Mouse (Mus musculus) cerebellum, adult 2 months (tissue): Measurements from ENCODE around the gene Cntln.

ENCODE experiments used
- CTCF ChIP-seq: fragments of 200-500 bp; IDR thresholded peaks from 2 replicates; pipeline ENCODE4 v1.5.1; 2011; ENCODE audit warnings: low read depth, mild to moderate bottlenecking, control low read depth, low read length, moderate library complexity, borderline replicate concordance; ENCODE audit not compliant: insufficient read depth
- POLR2A ChIP-seq: fragments of 200-500 bp; IDR thresholded peaks from 2 replicates; pipeline ENCODE4 v1.6.1; 2011; ENCODE audit warnings: low read length, control low read depth, borderline replicate concordance; ENCODE audit not compliant: insufficient read depth

DNA sequence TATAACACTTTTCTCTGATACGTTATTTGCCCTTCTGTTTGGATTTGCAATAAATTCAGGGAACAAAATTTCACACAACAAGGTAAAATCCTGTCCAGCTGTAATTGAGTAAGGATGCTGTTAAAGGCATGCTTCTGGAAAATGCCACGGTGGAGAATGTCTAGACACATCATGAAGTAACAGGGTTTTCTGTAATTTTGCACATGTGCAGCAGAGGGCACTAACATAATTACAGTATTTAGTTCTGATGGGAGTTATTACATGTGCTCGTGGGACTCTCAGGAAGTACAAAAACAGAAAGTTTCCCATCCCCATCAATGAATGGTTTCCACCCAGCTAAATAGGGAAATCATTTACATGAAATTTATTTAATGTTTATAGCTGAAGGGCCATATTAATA is 7.8 kb upstream of the Cntln start:
- TF ChIP-seq CTCF (peak; percentile 45; the same call in 1 of the 2 replicates), POLR2A (no peak)
